Mouse (Mus musculus) adrenal gland, postnatal 10 days (tissue): Measurements from ENCODE around the gene Lmntd1. TPM values are rescaled to one million over a fixed set of nuclear protein-coding genes. Genes with fewer than 3 reads are reported as not detected.

Source experiments
- DNase-seq: peaks from one replicate; pipeline ENCODE4 v3.0.0; 2021; ENCODE audit warnings: mixed read lengths
- total RNA-seq, 2 experiments: library from RNA; stranded (reverse); gene quantifications; 2 replicates each; pipeline ENCODE4 v1.2.3; 2021

Gene Lmntd1
- total RNA-seq, 2 experiments from 2014 or later: 1.2 to 1.7 TPM

DNA sequence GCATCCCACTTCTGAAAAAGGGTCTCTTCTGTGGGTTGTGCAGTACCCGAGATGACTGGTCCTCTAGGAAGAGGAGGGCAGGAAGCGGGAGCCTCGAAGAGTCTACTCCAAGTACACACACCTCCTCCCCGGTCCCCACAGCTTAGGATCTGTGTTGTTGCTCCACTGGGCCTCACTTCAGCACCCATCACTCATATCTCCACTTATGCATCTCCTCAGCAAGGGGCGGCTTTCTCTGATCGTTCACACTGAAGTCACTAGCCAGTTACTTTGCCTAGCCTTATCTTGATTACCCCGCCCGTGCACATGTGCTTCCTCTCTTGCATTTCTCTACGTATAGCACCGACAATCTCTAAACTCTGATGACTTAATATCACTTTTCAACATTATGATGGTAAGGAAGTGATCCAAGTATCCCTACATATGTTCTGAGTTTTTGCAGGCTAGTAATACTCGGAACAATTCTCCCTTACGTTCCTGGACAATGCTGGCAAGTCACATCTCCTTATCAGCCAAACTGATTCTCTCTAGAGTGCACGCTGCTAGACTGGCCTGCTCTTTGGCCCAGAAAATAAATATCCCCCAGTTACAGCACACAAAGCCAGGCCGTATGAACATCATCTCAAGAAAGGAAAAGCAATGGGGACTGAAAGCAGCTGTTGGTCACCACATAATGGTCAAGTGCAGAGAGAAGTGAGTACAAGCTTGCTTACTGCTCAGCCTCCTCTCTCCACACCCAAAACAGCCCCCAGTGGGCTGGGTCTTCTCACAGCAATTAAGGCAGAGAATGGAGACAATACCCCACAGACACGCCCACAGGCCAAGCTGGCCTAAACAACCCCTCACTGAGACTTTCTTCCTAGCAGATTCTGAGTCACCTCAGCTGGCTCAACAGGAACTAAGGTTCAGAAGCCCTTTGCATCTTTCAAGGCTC, 56.8 kb downstream of the Lmntd1 start:
- no peak for DNase-seq

- DNase-seq: no peak
Observed at GRCm38 (mm10) chr6:145553226-145553625, 60.9 kb downstream of the Lmntd1 start.

DNA sequence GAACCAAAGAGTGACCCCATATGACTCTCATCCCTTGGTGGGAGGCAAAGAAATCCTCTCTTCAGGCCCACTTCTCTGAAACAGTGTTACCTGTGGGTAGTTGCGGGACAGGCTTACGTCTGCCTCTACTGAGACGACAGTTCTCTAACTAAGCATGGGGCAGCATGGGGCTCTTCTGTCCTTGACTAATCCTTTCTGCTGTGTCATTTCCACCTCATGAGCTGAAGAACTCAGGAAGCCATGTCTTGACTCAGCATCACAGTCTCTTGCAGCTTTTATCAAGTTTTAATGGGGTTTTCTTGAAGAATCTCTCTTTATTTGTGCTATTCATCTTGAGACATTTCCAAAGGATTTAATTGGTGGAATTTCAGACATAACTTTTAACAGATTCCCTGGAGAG, 61.3 kb downstream of the Lmntd1 start:
- no peak for DNase-seq

DNA sequence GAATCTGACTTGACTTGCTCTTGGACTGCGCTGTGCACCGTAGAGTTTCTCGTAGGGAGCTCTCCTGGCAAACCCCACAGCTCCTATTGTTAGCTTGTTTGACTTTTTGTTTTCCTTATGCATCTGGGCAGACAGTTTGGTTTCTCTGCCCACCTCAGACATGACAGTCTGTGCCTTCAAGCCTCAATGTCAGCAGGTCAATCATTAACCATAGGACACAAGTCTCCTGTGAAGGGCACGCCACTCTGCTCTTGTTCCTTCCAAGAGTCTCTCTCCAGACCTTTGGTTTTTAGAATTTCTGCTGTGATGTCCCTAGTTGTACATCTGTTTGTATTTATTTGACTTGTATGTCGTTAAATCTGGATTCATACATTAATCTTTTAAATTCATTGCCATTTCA, 63.1 kb downstream of the Lmntd1 start:
- DNase-seq: no peak

DNA sequence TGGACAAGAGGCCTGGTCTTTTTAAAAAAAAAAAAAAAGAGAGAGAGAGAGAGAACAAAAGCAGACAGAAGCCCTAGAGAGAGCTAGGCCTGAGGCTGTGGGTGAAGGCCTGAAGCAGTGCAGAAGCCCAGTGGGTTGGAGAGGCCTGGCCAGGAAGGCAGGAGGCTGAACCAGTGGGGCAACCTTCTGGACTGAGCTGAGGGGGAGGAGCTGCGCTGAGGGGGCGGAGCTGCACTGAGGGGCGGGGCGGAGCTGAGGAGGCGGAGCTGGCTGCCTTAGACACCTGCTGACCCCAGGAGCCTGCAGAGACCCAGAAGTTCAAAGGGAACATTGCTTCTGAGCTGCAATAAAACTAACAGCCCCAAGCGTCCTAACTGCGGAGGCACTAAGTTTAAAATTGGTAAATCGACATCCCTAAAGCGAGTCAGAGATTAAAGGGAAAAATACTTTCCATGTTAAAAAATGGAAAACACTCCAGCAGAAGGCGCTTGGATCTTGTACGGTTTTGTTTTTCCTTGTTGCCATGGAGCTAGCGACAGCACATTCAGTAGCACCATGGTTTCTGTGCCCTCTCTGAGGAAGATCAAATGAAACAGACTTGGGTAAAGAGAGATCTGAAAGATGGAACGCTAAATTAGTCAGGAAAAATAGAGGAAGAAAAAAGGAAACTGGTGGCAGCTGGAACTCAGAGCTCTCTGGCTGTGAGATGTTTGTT, 68.0 kb downstream of the Lmntd1 start:
- DNase-seq: no peak

GRCm38 (mm10) chr6:145544838-145545237, 69.3 kb downstream of the Lmntd1 start:
- DNase-seq: no peak

DNA sequence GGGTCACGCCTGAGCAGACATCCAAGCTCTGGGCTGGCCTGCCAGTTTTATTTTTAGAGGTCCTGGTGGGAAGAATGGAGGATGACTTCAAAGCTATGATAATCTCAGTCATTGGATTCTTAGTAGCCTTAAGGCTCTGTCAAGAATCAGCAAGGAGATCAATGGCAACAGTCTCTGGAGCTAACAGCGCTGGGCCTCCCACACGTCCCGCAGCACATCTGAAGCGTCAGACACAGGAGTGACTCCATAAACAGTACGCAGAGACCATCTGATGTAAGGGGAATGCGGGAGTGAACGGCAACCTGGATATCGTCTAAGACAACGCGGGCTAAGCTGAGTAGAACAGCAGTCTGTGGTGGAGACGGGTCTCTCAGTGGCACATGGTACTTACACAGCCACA, 69.8 kb downstream of the Lmntd1 start:
- DNase-seq: no peak

GRCm38 (mm10) chr6:145539568-145539859, 74.6 kb downstream of the Lmntd1 start:
- no peak for DNase-seq

DNA sequence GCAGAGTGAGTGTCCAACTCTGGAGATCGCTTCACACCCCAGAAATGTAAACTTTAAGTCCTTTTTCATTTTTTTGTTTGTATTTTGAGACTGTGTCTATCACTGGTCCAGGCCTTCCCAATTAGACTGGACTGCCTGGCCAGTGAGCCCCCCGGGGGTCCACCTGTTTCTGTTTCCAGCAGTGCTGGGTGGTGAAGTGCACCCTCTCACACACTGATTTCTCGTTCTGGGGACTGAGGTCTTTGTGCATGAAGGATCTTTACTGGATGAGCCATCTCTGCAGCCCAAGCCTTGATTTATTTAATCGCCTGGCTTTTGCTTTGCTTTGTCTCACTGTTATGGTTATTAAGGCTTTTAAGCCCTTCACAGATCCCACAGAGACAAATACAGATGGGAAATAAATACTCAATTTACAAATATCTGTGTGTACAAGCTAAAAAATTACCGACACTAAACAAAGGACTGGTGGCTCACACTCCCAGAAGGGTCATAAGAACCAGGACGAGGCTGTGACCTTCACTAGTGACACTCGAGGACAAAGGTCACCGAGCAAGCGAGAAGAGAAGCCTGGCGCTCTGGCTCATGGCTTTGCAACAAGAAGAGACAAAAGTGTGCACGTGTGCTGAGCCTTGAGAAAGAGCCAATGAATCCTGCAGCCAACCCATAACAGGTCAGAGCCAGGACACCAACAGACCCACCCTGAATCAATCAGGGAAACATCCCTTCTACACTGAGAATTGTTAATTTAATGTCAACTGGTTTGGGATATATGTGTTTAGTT, 75.1 kb downstream of the Lmntd1 start:
- DNase-seq: peak; percentile 64

DNA sequence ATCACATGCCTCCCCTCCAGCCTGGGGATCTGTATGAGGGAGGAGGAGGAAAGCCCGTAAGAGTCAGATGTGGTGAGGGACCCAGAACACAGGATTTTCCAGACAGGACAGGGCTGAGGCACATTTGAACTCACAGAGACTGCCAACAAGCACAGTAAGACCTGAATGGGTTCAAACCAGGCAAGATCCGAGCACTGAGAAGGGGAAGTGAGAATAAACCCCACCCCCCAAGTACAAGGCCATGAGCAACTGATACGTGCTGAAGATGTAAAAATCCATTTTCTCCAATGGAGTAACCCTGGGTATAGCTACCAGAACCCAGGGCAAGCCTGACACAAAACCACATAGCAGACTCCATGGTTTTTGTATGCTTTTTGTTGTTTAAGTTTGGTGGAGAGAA, 83.7 kb downstream of the Lmntd1 start:
- DNase-seq: no peak

- DNase-seq: no peak
Observed at GRCm38 (mm10) chr6:145523337-145523736, 90.8 kb downstream of the Lmntd1 start.

DNA sequence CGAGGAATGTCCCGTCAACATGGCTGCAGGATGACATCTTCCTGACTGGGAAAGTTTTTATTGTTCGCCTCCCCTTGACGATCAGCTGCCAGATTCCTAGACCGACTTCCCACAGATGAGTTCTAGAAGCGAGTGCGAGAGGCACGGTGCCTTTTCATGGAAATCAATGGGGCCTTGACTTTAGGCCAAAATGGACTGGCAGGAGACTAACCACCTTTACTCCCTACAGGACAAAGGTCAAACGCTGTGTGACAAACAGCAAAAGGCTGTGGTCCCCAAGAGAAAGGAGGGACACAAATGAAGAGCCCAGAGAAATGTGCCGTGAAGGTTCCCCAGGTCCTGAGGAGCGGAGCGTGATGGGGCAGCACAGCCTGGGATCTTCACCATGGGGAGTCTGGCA, 91.5 kb downstream of the Lmntd1 start:
- no peak for DNase-seq

DNA sequence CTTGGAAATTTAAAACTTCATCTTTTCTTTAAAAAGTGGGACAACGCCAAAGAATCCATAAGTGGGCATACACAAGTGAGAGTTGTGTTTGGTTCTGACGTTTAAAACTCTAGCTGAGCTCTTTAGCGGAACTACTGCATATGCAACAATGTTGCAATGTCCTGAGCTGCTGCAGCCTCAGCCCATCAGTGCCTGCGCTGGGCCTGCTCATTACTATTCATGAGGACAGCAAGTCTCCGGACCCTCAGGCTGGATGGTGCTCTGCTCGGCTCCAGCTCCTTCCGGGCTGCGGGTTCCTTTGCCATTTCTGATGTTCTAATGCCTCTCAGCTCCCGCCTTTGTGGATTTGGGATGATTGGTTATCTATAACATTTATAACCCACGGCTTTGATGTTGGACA, 97.1 kb downstream of the Lmntd1 start:
- no peak for DNase-seq

- no peak for DNase-seq
Observed at GRCm38 (mm10) chr6:145515859-145516581, 98.1 kb downstream of the Lmntd1 start.

DNA sequence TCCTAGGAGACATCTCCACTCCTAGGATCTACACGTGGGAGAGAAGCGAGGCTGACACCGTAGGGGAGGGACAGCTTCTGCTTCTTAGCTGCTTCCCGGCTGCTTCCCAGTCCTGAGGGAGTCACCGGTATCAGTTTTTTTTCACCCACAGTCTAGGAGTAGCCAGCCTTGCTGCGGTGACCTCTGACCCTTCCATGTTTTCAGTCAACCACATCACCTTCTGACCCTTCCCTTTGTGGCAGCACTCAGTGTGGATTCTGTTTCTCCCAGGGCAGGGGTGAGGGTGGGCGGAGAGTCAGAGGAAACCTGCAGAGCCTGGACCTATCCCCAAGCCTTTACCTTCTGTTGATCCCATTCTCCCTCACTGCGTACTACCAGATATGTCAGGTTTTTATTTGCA, 102.9 kb downstream of the Lmntd1 start:
- DNase-seq: no peak

- no peak for DNase-seq
Observed at GRCm38 (mm10) chr6:145508828-145509227, 105.3 kb downstream of the Lmntd1 start.

DNA sequence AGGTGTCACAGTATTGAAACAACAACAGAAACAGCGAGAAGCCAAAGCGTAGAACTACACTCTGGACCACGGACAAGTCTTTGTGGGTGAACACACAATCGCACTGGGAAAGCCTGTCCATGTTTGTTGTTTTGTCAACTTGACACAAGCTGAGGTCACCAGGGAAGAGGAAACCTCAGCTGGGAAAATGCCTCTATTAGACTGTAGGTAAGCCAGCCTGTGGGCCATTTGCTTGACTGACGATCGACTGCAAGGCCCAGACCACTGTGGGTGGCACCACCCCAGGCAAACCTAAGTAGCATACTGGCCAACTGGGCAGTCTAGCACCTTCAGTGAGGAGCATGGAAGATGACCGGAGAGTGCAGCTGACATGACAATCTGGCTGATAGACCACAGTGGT, 112.4 kb downstream of the Lmntd1 start:
- DNase-seq: no peak

DNA sequence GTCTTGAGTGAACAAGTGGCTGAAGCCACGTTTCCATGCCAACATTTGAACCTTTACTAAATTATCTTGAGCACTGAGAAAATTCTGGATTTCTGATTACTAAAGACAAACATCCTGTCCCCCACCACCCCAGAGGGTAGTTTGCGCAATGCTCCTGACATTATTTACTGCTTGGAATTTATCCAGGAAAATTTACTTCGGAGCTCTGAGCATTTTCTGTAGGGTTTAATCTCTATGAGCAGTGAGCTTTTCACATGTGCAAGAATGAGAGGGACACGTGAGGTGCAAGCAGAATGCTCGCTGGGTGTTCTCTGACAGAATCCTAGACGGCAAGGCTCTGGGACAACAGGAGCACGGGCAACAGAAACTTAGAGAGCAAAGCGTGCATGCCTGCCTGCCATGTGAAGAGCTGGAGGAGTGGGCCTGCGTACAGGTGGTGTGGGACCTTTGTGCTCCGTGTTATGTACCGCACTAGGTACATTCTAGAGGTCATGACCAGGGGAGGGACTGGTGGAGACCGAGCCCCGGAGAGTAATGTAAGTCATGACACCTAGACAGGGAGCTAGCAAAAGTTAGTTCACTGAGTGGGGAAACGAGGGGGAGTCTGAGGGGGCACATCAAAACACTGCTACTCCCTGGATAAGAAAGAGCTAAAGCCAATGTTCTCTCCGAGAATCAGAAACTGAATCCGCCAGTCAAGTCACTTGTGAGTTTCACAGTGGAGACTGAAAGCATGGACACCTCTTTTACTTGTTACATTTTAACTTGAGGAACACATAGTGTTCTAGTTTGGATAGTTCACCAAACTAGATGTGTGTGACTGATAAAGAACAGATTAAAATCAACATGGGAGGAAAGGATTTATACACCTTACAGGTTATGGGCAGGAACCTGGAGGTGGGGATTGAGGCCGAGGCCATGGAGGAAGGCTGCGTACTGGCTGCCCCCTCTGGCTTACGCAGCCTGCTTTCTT, 114.3 kb downstream of the Lmntd1 start:
- peak; percentile 38 for DNase-seq

- DNase-seq: no peak
Observed at GRCm38 (mm10) chr6:145495731-145496130, 118.4 kb downstream of the Lmntd1 start.

GRCm38 (mm10) chr6:145488251-145488650, 125.9 kb downstream of the Lmntd1 start:
- DNase-seq: no peak

- DNase-seq: no peak
Observed at GRCm38 (mm10) chr6:145485986-145486605, 128.0 kb downstream of the Lmntd1 start.
